Mouse (Mus musculus) stomach, embryonic 15.5 days (tissue): ENCODE results near the gene Mlf1. TPM values are rescaled to one million over a fixed set of nuclear protein-coding genes. Genes with fewer than 3 reads are reported as not detected.

Experiments
- ATAC-seq: fragments of 200-750 bp; cut with Nextera tagmentation; 2 replicates; pipeline ENCODE4 v1.8.0; 2017; ENCODE audit warnings: low read depth, moderate number of reproducible peaks, moderate TSS enrichment; ENCODE audit not compliant: insufficient read depth, low FRiP score
- H3K27ac ChIP-seq: fragments of 300-500 bp; sonication (generic); 2 replicates; pipeline ENCODE4 v1.5.1; 2015; ENCODE audit warnings: mild to moderate bottlenecking, inconsistent platforms
- H3K27me3 ChIP-seq: fragments of 300-500 bp; sonication (generic); replicated peaks from 2 replicates; pipeline ENCODE4 v1.6.1; 2015; ENCODE audit warnings: inconsistent platforms
- H3K36me3 ChIP-seq: fragments of 300-500 bp; sonication (generic); 2 replicates; pipeline ENCODE4 v1.6.1; 2015; ENCODE audit warnings: inconsistent platforms
- H3K4me1 ChIP-seq: fragments of 300-500 bp; sonication (generic); 2 replicates; pipeline ENCODE4 v1.6.1; 2015; ENCODE audit warnings: inconsistent platforms
- H3K4me2 ChIP-seq: fragments of 300-500 bp; sonication (generic); 2 replicates; pipeline ENCODE4 v1.6.1; 2015; ENCODE audit warnings: mild to moderate bottlenecking, inconsistent platforms
- H3K4me3 ChIP-seq: fragments of 300-500 bp; sonication (generic); replicated peaks from 2 replicates; pipeline ENCODE4 v1.5.1; 2015; ENCODE audit warnings: inconsistent platforms
- H3K9ac ChIP-seq: fragments of 300-500 bp; sonication (generic); 2 replicates; pipeline ENCODE4 v1.6.1; 2015; ENCODE audit warnings: inconsistent platforms
- H3K9me3 ChIP-seq: fragments of 300-500 bp; sonication (generic); 2 replicates; pipeline ENCODE4 v1.6.1; 2016; ENCODE audit warnings: inconsistent platforms
- WGBS: fragments of 180-500 bp; shearing (Covaris S2); methylation state at CpG from one replicate; pipeline ENCODE4 v1.1.7; 2015; 5-methylcytosine and 5-hydroxymethylcytosine counted together
- polyA plus RNA-seq: library from polyadenylated mRNA; unstranded; fragments of >200 nt; fragmentation: Nextera tagmentation; extraction: Ambion mirVana; gene quantifications from 2 replicates; pipeline ENCODE4 v1.2.1, GENCODE M21; 2015

Gene Mlf1
- polyA plus RNA-seq, 1 experiment from 2014 or later: 11.2 TPM

DNA sequence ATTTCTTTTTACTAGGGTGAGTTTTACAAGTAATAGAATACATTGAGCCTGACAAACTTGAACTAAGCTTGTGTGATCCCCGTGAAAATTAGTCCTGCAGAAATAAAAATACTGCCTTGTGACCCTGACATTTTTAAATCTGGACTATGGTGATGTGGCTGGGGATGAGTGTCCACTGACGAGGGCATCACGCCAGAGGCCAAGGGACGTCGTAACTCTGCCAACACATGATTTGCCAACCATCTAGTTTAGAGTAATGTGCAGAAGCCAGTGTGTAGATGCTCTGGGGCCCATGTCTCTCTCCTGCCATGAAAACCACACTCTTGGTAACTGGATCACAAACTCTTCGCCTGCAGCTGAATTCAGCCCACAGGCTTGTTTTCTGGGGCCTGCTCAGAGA lies 6.4 kb upstream of the Mlf1 start:
- H3K4me2 ChIP-seq: no peak overlapping the region
- ATAC-seq: no peak

DNA sequence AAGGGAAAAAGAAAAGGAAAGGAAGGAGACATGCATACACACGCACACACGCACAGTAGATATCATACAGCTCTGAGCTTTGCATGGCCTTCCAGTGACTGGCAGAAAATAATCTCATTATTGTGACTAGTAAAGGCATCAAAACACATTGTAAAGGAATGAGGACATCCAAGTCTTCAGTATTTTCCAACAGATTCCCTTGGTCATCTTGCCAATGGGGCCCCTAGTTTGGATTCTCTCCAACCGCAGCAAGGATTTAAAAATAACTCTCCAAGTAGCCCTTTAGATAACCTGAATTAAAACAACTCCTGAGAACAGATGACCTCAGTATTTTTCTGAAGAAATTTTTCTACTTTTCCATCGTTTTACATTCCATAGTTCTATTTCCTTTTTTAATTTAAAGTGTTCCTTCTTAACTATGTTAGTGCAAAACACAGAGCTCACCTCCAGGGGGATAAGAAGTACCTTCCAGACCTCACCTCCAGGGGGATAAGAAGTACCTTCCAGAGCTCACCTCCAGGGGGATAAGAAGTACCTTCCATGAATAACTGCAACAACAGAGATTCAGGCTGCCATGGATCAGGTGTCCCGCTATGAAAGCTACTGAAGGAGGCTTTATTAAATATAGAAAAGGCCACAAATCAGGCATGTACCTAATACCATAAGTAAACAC lies 4.4 kb upstream of the Mlf1 start:
- Histone ChIP-seq H3K27me3 (no peaks in the 10 kb centered on the region), H3K27ac (no peak overlapping the region), H3K4me3 (no peak overlapping the region), H3K36me3 (no peaks in the 10 kb centered on the region), H3K4me1 (no peaks in the 10 kb centered on the region), H3K9me3 (no peaks in the 10 kb centered on the region), H3K9ac (no peak overlapping the region), H3K4me2 (no peak overlapping the region)
- WGBS: 77% methylated on average over 5 of the region's 5 CpGs
- no peak for ATAC-seq

More for the DNA sequence above, 6.4 kb upstream of the Mlf1 start:
- no peak overlapping the region for H3K4me3 ChIP-seq
- no peaks in the 10 kb centered on the region for H3K27me3 ChIP-seq
- H3K27ac ChIP-seq: no peak overlapping the region
- no peak overlapping the region for H3K9ac ChIP-seq
- WGBS: 89% methylated on average over 6 of the region's 6 CpGs
- no peaks in the 10 kb centered on the region for H3K36me3 ChIP-seq
- no peaks in the 10 kb centered on the region for H3K4me1 ChIP-seq
- no peaks in the 10 kb centered on the region for H3K9me3 ChIP-seq

DNA sequence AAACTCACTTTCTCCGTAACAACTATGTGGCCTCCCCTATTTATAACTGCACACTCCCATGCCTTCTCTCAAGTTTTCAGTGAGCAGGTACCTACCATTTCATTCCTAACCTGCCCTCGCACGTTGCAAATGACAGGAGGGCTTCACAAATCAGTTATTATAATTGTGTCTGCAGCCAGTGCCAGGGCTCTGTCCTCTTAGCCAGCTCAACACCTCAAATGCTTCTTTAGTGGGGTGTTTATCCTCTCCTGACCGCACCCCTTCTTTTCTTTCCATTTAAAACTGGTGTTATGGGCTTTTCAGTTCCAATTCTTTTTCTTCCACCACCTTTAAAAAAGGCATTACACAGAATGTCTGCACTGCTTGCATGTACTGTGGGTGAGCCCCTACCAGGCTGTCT lies 1.7 kb upstream of the Mlf1 start:
- Histone ChIP-seq H3K4me1 (no peaks in the 10 kb centered on the region), H3K27me3 (no peaks in the 10 kb centered on the region), H3K4me2 (no peak overlapping the region), H3K9me3 (no peaks in the 10 kb centered on the region), H3K27ac (no peak overlapping the region), H3K9ac (no peak overlapping the region), H3K4me3 (no peak overlapping the region), H3K36me3 (no peaks in the 10 kb centered on the region)
- no peak for ATAC-seq
- WGBS: 66% methylated on average over 4 of the region's 4 CpGs

DNA sequence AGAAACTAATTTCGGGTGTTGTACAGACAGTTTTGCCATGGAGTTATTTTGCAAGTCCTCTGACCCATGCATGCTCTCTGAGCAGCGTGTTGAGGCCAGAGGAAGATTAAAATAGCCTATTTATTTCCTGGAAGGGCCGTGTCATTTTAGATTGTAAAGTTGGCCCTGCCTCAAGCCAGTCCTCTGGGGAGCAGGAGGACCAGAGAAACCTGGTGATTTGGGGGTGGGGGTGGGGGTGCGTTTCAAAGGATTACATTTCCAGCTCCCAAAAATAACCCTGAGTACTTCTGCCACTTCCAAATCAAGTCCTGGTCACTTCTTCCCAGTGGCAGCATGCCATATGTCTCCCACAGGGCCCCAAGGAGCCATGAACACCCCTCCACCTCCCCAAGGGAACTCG lies 1.1 kb upstream of the Mlf1 start:
- Histone ChIP-seq H3K27ac (no peak overlapping the region), H3K9ac (no peak overlapping the region), H3K36me3 (no peaks in the 10 kb centered on the region), H3K4me2 (no peak overlapping the region), H3K4me3 (no peak overlapping the region), H3K9me3 (no peaks in the 10 kb centered on the region), H3K4me1 (no peaks in the 10 kb centered on the region), H3K27me3 (no peaks in the 10 kb centered on the region)
- WGBS: 51% methylated on average over 5 of the region's 5 CpGs
- no peak for ATAC-seq

DNA sequence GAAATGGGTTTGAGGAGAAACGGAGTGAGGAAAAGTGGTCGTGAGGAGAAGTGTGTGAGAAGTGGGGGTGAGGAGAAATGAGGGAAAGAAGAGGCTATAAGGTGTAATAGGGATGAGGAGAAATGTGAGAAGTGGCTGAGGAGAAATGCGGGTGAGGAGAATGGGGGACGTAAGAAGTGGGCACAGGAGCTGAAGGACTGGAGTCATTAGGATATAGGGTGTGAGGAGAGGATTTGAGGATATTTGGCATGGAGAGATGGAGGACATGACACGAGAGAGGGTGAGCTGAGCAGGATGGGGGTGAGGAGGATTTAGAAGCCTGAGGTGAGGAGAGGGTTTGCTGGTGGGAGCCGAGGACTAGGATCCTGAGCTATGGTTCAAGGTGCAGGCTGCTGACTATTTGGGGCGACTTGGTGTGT lies 472 bp downstream of the Mlf1 start:
- 34% methylated on average over 7 of the region's 7 CpGs for WGBS
- Histone ChIP-seq H3K9me3 (no peaks in the 10 kb centered on the region), H3K27ac (no peak overlapping the region), H3K27me3 (no peaks in the 10 kb centered on the region), H3K4me3 (peak overlapping the region; percentile 49), H3K4me2 (peak overlapping the region; percentile 91), H3K4me1 (no peaks in the 10 kb centered on the region), H3K9ac (0 out of 2 replicates have a peak overlapping the region, but pooled peaks have one; percentile 34), H3K36me3 (no peaks in the 10 kb centered on the region)
- ATAC-seq: no peak

DNA sequence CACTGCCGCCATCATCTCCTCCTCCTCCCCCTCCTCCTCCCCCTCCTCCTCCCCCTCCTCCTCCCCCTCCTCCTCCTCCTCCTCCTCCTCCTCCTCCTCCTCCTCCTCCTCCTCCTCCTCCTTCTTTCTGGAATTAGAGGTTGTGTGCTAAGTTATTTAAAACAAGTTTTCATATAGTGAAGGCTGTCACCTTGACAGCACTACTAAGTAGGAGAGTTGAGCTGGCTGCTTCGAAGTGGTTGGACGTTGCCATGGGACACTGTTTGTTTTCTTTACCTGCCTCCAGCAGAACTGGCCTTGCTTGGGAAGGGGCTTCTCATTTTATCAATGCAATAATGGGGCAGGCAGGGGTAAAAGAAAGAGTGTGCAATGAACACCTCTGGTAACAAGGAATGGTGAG lies 1.2 kb downstream of the Mlf1 start, which contains the start of gene Gm17402:
Gene Gm17402 (minus strand): TSS at position 101 of the 400 bp plus-strand sequence.
- Histone ChIP-seq H3K9ac (peak within 1 kb of the TSS; percentile 34; the same call in 1 of the 2 replicates), H3K4me2 (peak within 1 kb of the TSS; percentile 91), H3K4me1 (no peaks in the 10 kb centered on the region), H3K27me3 (no peaks in the 10 kb centered on the region), H3K27ac (no peak within 1 kb of the TSS), H3K36me3 (no peaks in the 10 kb centered on the region), H3K9me3 (no peaks in the 10 kb centered on the region), H3K4me3 (peak within 1 kb of the TSS; percentile 49)
- WGBS: 28% methylated on average over 3 of the region's 3 CpGs
- ATAC-seq: no peak

DNA sequence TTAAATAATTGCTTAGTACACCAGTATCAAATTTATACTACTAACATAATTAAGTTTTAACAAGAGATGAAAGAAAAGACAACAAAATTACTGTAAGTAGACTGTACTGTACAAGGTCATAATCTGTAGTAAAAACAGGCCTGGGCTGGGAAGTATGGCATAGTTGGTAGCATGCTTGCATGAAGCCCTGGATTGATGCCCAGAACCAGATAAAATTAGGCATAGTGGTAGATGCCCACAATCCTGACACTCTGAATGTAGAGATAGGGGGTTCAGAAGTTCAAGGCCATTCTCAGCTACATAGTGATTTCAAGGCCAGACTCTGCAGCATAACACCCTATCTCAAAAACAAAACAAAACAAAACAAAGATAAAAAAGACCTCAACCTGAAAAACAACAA lies 4.3 kb downstream of the Mlf1 start:
- H3K9me3 ChIP-seq: no peaks in the 10 kb centered on the region
- H3K4me2 ChIP-seq: no peak overlapping the region
- no peaks in the 10 kb centered on the region for H3K27me3 ChIP-seq
- ATAC-seq: no peak
- no peaks in the 10 kb centered on the region for H3K4me1 ChIP-seq
- H3K9ac ChIP-seq: no peak overlapping the region
- no peak overlapping the region for H3K4me3 ChIP-seq
- no peaks in the 10 kb centered on the region for H3K36me3 ChIP-seq
- no peak overlapping the region for H3K27ac ChIP-seq

DNA sequence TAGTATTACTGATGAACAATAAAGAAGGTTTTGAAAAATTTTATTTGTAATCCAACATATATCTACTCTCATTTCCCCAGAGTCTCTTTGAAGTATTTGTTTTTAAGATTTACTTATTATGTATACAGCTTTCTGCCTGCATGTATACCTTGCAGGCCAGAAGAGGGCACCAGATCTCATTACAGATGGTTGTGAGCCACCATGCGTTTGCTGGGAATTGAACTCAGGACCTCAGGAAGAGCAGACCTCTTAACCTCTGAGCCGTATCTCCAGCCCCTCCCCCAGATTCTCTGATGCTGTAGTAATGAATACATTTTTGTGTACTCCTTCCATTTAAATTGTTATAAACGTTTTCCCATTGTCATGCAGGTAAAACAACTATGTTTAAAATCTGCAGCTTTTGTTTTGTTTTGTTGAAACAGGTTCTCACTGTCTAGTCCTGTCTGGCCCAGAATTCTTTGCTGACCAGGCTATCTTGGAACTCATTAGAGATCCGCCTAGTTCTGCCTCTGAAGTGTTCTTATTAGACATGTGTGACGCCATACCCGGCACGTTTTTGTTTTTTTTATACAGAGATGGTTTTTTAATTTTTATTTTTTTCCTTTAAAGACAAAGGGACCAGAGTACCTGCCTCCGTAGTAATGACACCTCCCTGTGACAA lies 55.6 kb downstream of the Mlf1 start:
- H3K27me3 ChIP-seq: no peaks in the 10 kb centered on the region
- H3K9me3 ChIP-seq: no peaks in the 10 kb centered on the region
- H3K9ac ChIP-seq: no peak overlapping the region
- H3K36me3 ChIP-seq: peaks cover 8% of the 10 kb centered on the region; the same call in 1 of the 2 replicates
- peak overlapping the region; percentile 97 for H3K4me3 ChIP-seq
- H3K4me2 ChIP-seq: peak overlapping the region; percentile 78
- H3K27ac ChIP-seq: no peak overlapping the region
- peaks cover 7% of the 10 kb centered on the region; the same call in 1 of the 2 replicates for H3K4me1 ChIP-seq
- peak; percentile 54 for ATAC-seq
- 31% methylated on average over 8 of the region's 8 CpGs for WGBS

DNA sequence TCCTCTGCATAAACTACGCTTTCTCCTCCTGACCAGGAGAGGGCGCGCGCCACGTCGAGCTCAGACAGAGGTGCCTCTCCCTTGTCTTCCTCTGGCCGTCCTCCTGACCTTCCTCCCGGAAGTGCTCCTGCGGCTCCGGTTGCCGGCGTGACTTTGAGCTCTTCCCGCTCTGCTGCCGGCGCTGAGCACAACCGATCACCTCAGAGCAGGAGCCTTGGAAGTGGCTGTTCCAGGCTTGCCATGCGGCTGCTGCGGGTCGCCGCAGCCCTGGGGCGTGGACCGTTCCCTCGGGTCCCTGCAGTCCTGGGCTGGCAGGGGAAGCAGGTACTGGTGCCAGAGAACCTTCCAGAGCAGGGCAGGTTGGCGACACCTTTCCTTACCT lies 56.1 kb downstream of the Mlf1 start, which contains the start of gene Gfm1:
Gene Gfm1 (plus strand): TSS at position 98 of the 382 bp plus-strand sequence.
- H3K27me3 ChIP-seq: no peaks in the 10 kb centered on the region
- no peaks in the 10 kb centered on the region for H3K9me3 ChIP-seq
- H3K36me3 ChIP-seq: peaks cover 8% of the 10 kb centered on the region; the same call in 1 of the 2 replicates
- H3K27ac ChIP-seq: no peak within 1 kb of the TSS
- H3K9ac ChIP-seq: peak within 1 kb of the TSS; percentile 76
- H3K4me1 ChIP-seq: peaks cover 7% of the 10 kb centered on the region; the same call in 1 of the 2 replicates
- ATAC-seq: peak; percentile 89
- H3K4me3 ChIP-seq: peak within 1 kb of the TSS; percentile 97
- peak within 1 kb of the TSS; percentile 78 for H3K4me2 ChIP-seq
- under 1% methylated on average over 24 of the region's 24 CpGs for WGBS

DNA sequence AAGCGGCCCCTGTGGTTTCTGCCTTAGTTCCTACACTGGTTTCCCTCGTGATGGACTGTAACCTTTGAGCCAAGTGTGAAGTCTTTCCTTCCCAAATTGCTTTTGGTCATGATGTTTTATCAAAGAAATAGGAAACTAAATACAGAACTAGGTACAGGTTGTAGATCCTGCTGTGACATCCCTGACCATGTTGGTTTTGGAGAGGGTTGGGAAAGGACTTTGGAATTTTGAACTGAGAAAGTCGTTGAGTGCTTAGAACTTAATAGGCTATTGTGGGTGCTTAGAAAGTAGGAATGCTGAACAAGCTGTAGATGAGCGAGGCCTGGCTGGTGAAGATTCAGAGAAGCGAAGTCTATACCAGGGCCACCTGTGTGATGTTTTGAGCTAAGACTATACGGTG lies 60.1 kb downstream of the Mlf1 start:
- H3K27me3 ChIP-seq: no peaks in the 10 kb centered on the region
- H3K4me3 ChIP-seq: no peak overlapping the region
- no peak overlapping the region for H3K4me2 ChIP-seq
- ATAC-seq: no peak
- H3K4me1 ChIP-seq: peaks cover 7% of the 10 kb centered on the region; the same call in 1 of the 2 replicates
- no peak overlapping the region for H3K27ac ChIP-seq
- H3K9me3 ChIP-seq: no peaks in the 10 kb centered on the region
- no peak overlapping the region for H3K9ac ChIP-seq
- H3K36me3 ChIP-seq: peaks cover 21% of the 10 kb centered on the region; the same call in 1 of the 2 replicates
- WGBS: 90% methylated on average over 6 of the region's 6 CpGs

DNA sequence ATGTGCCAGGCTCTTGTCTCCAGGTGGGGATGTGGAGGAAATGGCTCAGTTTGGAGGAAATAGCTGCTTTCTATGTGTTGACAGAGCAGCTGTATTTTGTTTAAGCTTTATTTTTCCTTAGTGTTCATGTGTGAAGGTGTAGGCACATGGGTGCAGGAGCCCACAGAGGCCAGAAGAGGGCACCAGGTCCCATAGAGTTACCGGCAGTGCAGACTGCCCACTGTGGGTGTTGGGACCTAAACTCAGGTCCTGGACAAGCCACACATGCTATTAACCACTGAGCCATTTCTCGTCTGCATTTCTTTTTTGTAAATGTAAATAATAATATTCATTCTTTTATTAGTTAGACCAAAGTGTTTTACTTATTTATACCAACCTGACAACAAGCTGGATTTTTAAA lies 73.2 kb downstream of the Mlf1 start:
- H3K27ac ChIP-seq: no peak overlapping the region
- H3K9ac ChIP-seq: no peak overlapping the region
- H3K36me3 ChIP-seq: peaks cover 35% of the 10 kb centered on the region
- no peak overlapping the region for H3K4me2 ChIP-seq
- H3K9me3 ChIP-seq: no peaks in the 10 kb centered on the region
- ATAC-seq: no peak
- WGBS: 92% methylated on average over 2 of the region's 2 CpGs
- H3K4me1 ChIP-seq: no peaks in the 10 kb centered on the region
- no peaks in the 10 kb centered on the region for H3K27me3 ChIP-seq
- no peak overlapping the region for H3K4me3 ChIP-seq
